Mouse (Mus musculus) CH12.LX (cell line): ENCODE data around the gene Pde8a. TPM values are rescaled to one million over a fixed set of nuclear protein-coding genes. Genes with fewer than 3 reads are reported as not detected.

Experiments used
- DNase-seq: peaks from one replicate; pipeline ENCODE4 v3.0.0-alpha.2; 2013; ENCODE audit errors: extremely low read depth
- H3K27ac ChIP-seq: 2 replicates; pipeline ENCODE4 v1.5.1; 2012; ENCODE audit warnings: low read depth, mild to moderate bottlenecking, control low read depth, moderate library complexity; ENCODE audit not compliant: insufficient read depth
- H3K27me3 ChIP-seq: replicated peaks from 2 replicates; pipeline ENCODE3; 2012; ENCODE audit warnings: inconsistent platforms
- H3K36me3 ChIP-seq, 2 experiments: replicated peaks in 1 of 2; 2 replicates each; pipeline versions ENCODE3 to v1.6.1; 2012; ENCODE audit warnings: inconsistent platforms in 1 of 2, low read length in 1 of 2, mild to moderate bottlenecking in 1 of 2, mixed read lengths in 1 of 2, moderate library complexity in 1 of 2; ENCODE audit not compliant: control insufficient read depth in 1 of 2, insufficient read depth in 1 of 2
- H3K4me1 ChIP-seq, 2 experiments: 2 replicates each; pipeline ENCODE4 v1.6.1; 2012; ENCODE audit warnings: inconsistent platforms in 1 of 2, moderate library complexity in 1 of 2; ENCODE audit not compliant: insufficient read depth in 2 of 2, control insufficient read depth in 1 of 2
- H3K4me2 ChIP-seq: 2 replicates; pipeline ENCODE4 v1.6.1; 2012; ENCODE audit warnings: low read depth, mild to moderate bottlenecking, control low read depth; ENCODE audit not compliant: poor library complexity, insufficient read depth, severe bottlenecking
- H3K4me3 ChIP-seq, 3 experiments: fragments of 150-350 bp in 1 of 3; sonication (generic) in 1 of 3; replicated peaks in 1 of 3; 2 replicates each; pipeline versions ENCODE3 to v1.5.1; 2011 to 2012; ENCODE audit warnings: low read depth in 2 of 3, low read length in 2 of 3, mild to moderate bottlenecking in 2 of 3, moderate library complexity in 2 of 3, control low read depth in 1 of 3, improper control_type of control experiment in 1 of 3, inconsistent platforms in 1 of 3, mixed read lengths in 1 of 3; ENCODE audit not compliant: poor library complexity in 1 of 3
- H3K79me2 ChIP-seq: replicated peaks from 2 replicates; pipeline ENCODE4 v1.6.1; 2012; ENCODE audit warnings: mild to moderate bottlenecking, moderate library complexity; ENCODE audit not compliant: control insufficient read depth, poor library complexity, insufficient read depth, severe bottlenecking; ENCODE audit errors: extremely low read depth
- H3K9ac ChIP-seq: 2 replicates; pipeline ENCODE4 v1.6.1; 2012; ENCODE audit warnings: low read depth, mild to moderate bottlenecking, control low read depth, moderate library complexity; ENCODE audit not compliant: insufficient read depth
- H3K9me3 ChIP-seq: replicated peaks from 2 replicates; pipeline ENCODE3; 2012; ENCODE audit warnings: low read length, inconsistent platforms, mixed read lengths
- CTCF ChIP-seq, 2 experiments: IDR thresholded peaks in 1 of 2; conservative IDR thresholded peaks in 1 of 2; 2 replicates each; pipeline ENCODE4 v1.5.1; 2011 to 2012; ENCODE audit warnings: low read depth in 2 of 2, low read length in 2 of 2, improper control_type of control experiment in 1 of 2, inconsistent platforms in 1 of 2, mild to moderate bottlenecking in 1 of 2, moderate library complexity in 1 of 2
- E2F4 ChIP-seq: IDR thresholded peaks from 2 replicates; pipeline ENCODE4 v1.6.1; 2011; ENCODE audit warnings: low read depth, low read length, improper control_type of control experiment; ENCODE audit not compliant: insufficient replicate concordance
- ELF1 ChIP-seq: IDR thresholded peaks from 2 replicates; pipeline ENCODE4 v1.6.1; 2014; ENCODE audit warnings: low read depth, mild to moderate bottlenecking, inconsistent platforms, low read length, improper control_type of control experiment
- IRF4 ChIP-seq: IDR thresholded peaks from 2 replicates; pipeline ENCODE4 v1.6.1; 2014; ENCODE audit warnings: low read depth, mild to moderate bottlenecking, inconsistent platforms, low read length, improper control_type of control experiment
- JUND ChIP-seq: conservative IDR thresholded peaks from 2 replicates; pipeline ENCODE4 v1.6.1; 2011; ENCODE audit warnings: low read depth, low read length, improper control_type of control experiment
- MAX ChIP-seq: IDR thresholded peaks from 2 replicates; pipeline ENCODE4 v1.6.1; 2011; ENCODE audit warnings: low read length, improper control_type of control experiment
- MEF2A ChIP-seq: IDR thresholded peaks from 2 replicates; pipeline ENCODE4 v1.6.1; 2014; ENCODE audit warnings: low read depth, mild to moderate bottlenecking, inconsistent platforms, low read length, improper control_type of control experiment, borderline replicate concordance
- PAX5 ChIP-seq: IDR thresholded peaks from 2 replicates; pipeline ENCODE4 v1.6.1; 2012; ENCODE audit warnings: low read length, inconsistent platforms, mixed read lengths
- RAD21 ChIP-seq: IDR thresholded peaks from 2 replicates; pipeline ENCODE4 v1.6.1; 2011; ENCODE audit warnings: low read depth, mild to moderate bottlenecking, low read length, improper control_type of control experiment, moderate library complexity
- SMC3 ChIP-seq: IDR thresholded peaks from 2 replicates; pipeline ENCODE4 v1.6.1; 2011; ENCODE audit warnings: low read depth, low read length, improper control_type of control experiment
- USF2 ChIP-seq: conservative IDR thresholded peaks from 2 replicates; pipeline ENCODE4 v1.6.1; 2011; ENCODE audit warnings: low read depth, low read length, improper control_type of control experiment
- ZC3H11A ChIP-seq: IDR thresholded peaks from 2 replicates; pipeline ENCODE4 v1.6.1; 2012; ENCODE audit warnings: low read depth, mild to moderate bottlenecking, inconsistent platforms, low read length, improper control_type of control experiment
- ZNF384 ChIP-seq: IDR thresholded peaks from 2 replicates; pipeline ENCODE4 v1.6.1; 2012; ENCODE audit warnings: low read depth, low read length, improper control_type of control experiment, inconsistent platforms
- dilution Hi-C: fragments of 300-500 bp; cut with MboI; formaldehyde crosslinking; loops from 2 replicates; pipeline ENCODE4 v1.14.3; 2020; ENCODE audit warnings: low sequenced_read_pairs; ENCODE audit not compliant: extremely low pct_unique_long_range_greater_than_20kb, extremely low pct_ligation_motif_present
- in situ Hi-C: fragments of 300-500 bp; cut with MboI; formaldehyde crosslinking; loops from 3 replicates; pipeline ENCODE4 v1.14.3; 2019; ENCODE audit warnings: low sequenced_read_pairs, low pct_ligation_motif_present, low pct_unique_long_range_greater_than_20kb, mixed read lengths
- polyA plus RNA-seq: library from polyadenylated mRNA; unstranded; fragments of >175 nt; gene quantifications from 2 replicates; pipeline ENCODE4 v1.2.1, GENCODE M21; 2012; ENCODE audit warnings: low read depth; ENCODE audit not compliant: insufficient read length
- total RNA-seq, 2 experiments: library from RNA; depleted of rRNA; stranded (reverse); fragments of 300-350 nt in 1 of 2; fragments of >200 nt in 1 of 2; gene quantifications; 2 replicates each; pipeline ENCODE4 v1.2.3; 2012 to 2014

Pde8a gene
- total RNA-seq (2012; rRNA removed) (8.1 and 9.1 TPM in 2 replicates), total RNA-seq (2014; rRNA removed) (8.0 and 8.3 TPM in 2 replicates), polyA plus RNA-seq (22.7 and 24.0 TPM in 2 replicates)

DNA sequence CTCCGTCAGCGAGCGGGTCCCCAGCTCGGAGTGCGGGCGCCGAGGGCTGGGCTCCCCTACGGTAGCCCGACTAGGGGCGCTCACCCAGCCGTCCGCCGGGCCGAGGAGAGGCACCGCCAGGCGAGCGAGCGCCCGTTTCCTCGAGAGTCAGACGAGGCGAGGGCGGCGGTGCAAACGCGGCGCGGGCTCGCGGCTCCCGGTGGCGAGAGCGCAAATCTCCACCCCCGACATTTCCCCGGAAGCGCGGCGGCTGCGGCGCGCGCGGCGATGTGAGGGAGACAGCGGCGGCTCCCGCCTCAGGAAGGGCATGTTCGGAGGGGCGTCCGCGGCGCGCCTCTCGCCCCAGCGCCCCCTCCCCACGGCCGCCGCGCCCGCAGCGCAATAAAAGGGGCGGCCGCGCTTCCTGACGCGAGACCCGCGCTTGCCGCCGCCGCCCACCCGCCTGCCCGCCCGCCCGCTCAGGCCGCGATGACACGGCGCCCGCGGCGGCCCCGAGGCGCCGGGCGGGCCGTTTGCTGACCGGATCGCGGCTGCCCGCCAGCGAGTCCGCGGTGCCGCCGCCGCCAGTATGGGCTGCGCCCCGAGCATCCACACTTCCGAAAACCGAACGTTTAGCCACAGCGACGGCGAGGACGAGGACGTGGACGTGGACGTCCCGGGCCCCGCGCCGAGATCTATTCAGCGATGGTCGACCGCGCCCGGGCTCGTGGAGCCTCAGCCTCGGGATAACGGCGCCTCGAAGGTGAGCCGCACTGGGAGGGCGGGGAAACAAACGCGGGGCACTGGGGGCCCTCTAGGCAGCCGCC is at the start of gene Pde8a:
TSS of gene Pde8a (plus strand) at position 250 of the 806 bp plus-strand sequence.
- Histone ChIP-seq H3K4me2 (peak within 1 kb of the TSS; percentile 80), H3K27ac (peak within 1 kb of the TSS; percentile 83), H3K9ac (peak within 1 kb of the TSS; percentile 81), H3K4me1 (peaks cover 5 to 53% of the 10 kb centered on the region in 2 experiments; a peak in 3 of 4 replicates), H3K4me3 (peak within 1 kb of the TSS; percentile 76 to 90 (median 78)), H3K9me3 (no peaks in the 10 kb centered on the region), H3K79me2 (peaks cover 24% of the 10 kb centered on the region), H3K27me3 (no peaks in the 10 kb centered on the region), H3K36me3 (peaks cover 0 to 8% of the 10 kb centered on the region in 2 experiments)
- dilution Hi-C loops: no loop called here
- in situ Hi-C loops: loop anchor here (10.0 kb wide), 1 partner anchor 61 kb away; no protein-coding TSS in a partner anchor
- DNase-seq: no peak
- TF ChIP-seq E2F4: no peak
- 0 out of 2 replicates have a peak, but pooled peaks have one; percentile 4 for TF ChIP-seq MEF2A
- TF ChIP-seq IRF4: no peak
- peak; percentile 49; the same call in 1 of the 2 replicates for TF ChIP-seq ELF1
- no peak for TF ChIP-seq JUND
- no peak; the same call in 1 of the 2 replicates for TF ChIP-seq MAX
- no peak for TF ChIP-seq ZNF384

DNA sequence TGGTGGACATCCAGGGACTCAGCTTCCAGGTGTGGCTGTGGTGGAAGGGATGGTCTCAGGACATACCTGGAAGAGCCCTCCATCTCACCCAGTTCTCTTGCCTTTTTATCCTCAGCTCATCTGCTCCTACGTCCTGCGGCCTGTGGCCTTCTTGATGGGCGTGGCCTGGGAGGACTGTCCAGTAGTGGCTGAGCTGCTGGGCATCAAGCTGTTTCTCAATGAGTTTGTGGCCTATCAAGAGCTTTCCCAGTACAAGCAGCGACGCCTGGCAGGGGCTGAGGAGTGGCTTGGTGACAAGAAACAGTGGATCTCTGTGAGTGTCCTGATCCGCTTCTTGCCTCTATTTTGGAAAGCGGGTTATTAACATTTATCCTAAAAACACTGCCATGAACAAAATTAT is 49.0 kb upstream of the Pde8a start:
- H3K4me2 ChIP-seq: no peak overlapping the region
- DNase-seq: no peak
- H3K79me2 ChIP-seq: no peaks in the 10 kb centered on the region
- H3K27ac ChIP-seq: no peak overlapping the region
- TF ChIP-seq CTCF (conservative IDR thresholded peaks at IDR 0.05 in 1 of 2, IDR thresholded peaks at IDR 0.05 in 1 of 2; ENCODE audit: low read depth in 2 of 2, low read length in 2 of 2): 0 out of 4 replicates have a peak, but pooled peaks of 1 of the 2 experiments have one; percentile 17
- no peak for TF ChIP-seq IRF4
- TF ChIP-seq, all 38 proteins: peak for 1
- Histone ChIP-seq H3K4me1 (peaks cover 0 to 5% of the 10 kb centered on the region in 2 experiments; a peak in 2 of 4 replicates), H3K9ac (no peak overlapping the region), H3K9me3 (no peaks in the 10 kb centered on the region), H3K36me3 (no peaks in the 10 kb centered on the region), H3K27me3 (no peaks in the 10 kb centered on the region), H3K4me3 (no peak overlapping the region)
- dilution Hi-C loops: no loop called here
- in situ Hi-C loops: loop anchor here (10.0 to 25.0 kb wide), 3 partner anchors 150 to 427 kb away; no protein-coding TSS in a partner anchor

DNA sequence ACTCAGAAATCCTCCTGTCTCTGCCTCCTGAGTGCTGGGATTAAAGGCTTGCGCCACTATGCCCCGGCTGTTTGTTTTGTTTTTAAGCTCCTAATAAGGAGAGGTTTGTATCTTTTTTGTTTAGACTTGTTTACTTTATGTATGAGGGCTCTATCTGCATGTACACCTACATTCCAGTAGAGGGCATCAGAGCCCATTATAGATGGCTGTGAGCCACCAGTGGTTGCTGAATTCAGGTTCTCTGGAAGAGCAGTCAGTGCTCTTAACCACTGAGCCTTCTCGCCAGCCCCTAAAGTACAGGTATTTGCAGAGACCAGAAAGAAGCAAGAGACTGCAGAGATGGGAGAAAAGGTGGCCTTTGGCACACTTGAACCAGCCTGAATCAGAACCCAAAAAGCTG is 46.3 kb upstream of the Pde8a start:
- no peaks in the 10 kb centered on the region for H3K27me3 ChIP-seq
- in situ Hi-C loops: loop anchor here (5.0 to 25.0 kb wide), 4 partner anchors 148 to 430 kb away; no protein-coding TSS in a partner anchor
- no peak overlapping the region; the same call in 1 of the 2 replicates for H3K4me2 ChIP-seq
- H3K79me2 ChIP-seq: no peaks in the 10 kb centered on the region
- no peak overlapping the region for H3K9ac ChIP-seq
- peak; percentile 65 for DNase-seq
- dilution Hi-C loops: no loop called here
- H3K9me3 ChIP-seq: no peaks in the 10 kb centered on the region
- TF ChIP-seq ELF1 (no peak), SMC3 (peak; percentile 93), RAD21 (peak; percentile 94), USF2 (no peak), PAX5 (no peak), ZC3H11A (peak; percentile 84), MEF2A (no peak), CTCF (conservative IDR thresholded peaks at IDR 0.05 in 1 of 2, IDR thresholded peaks at IDR 0.05 in 1 of 2; ENCODE audit: low read depth in 2 of 2, low read length in 2 of 2) (peak; percentile 62 to 90)
- no peaks in the 10 kb centered on the region for H3K36me3 ChIP-seq
- H3K4me3 ChIP-seq: no peak overlapping the region
- H3K27ac ChIP-seq: no peak overlapping the region
- peaks cover 0 to 2% of the 10 kb centered on the region in 2 experiments; a peak in 2 of 4 replicates for H3K4me1 ChIP-seq
